In genomic region chr10:116895108-116895833, GRCm38 (mm10) we compare ENCODE assay signal across 19 mouse cellular contexts. TPM values are rescaled to one million over a fixed set of nuclear protein-coding genes. Genes with fewer than 3 reads are reported as not detected.
DNase-seq lines count a peak whose midpoint lies in the region; ATAC-seq lines count a peak whose summit lies in the region.
"Had no signal": no experiment of that assay in that cellular context is flagged by ENCODE, and none has a peak within 500 bp of the region (broad histone marks: within the 10 kb centered on the region; RNA-seq: fewer than 3 reads in every experiment).

No protein-coding gene starts in this region.

- H3K4me1 ChIP-seq in intestine, embryonic 15.5 days (replicated peaks) = no peaks in the 10 kb centered on the region
- 0 out of 2 replicates have a peak, but pooled peaks cover 7% of the 10 kb centered on the region for H3K4me1 ChIP-seq in limb, embryonic 15.5 days
- H3K4me1 ChIP-seq: heart, embryonic 12.5 days; hindbrain, embryonic 12.5 days had no signal

- H3K36me3 ChIP-seq in intestine, embryonic 15.5 days = no peaks in the 10 kb centered on the region
- no peaks in the 10 kb centered on the region for H3K36me3 ChIP-seq in limb, embryonic 15.5 days
- H3K36me3 ChIP-seq: heart, embryonic 12.5 days; hindbrain, embryonic 12.5 days; liver, embryonic 12.5 days had no signal

- WGBS in intestine, embryonic 15.5 days = 90% methylated on average over 12 of the region's 12 CpGs
- 67% methylated on average over 12 of the region's 12 CpGs for WGBS in limb, embryonic 15.5 days

- H3K27ac ChIP-seq in intestine, embryonic 15.5 days = no peak overlapping the region
- no peak overlapping the region for H3K27ac ChIP-seq in limb, embryonic 15.5 days
- H3K27ac ChIP-seq: hindbrain, embryonic 12.5 days; liver, embryonic 12.5 days had no signal

- DNase-seq in cerebellum, adult 18-20 months = peak; percentile 16 to 22
- DNase-seq in cerebellum, adult 8-10 months = no peak
- DNase-seq in NIH3T3 (ENCODE audit: low read depth) = peak; percentile 27
- no peak for DNase-seq in thymus, postnatal 10 days (ENCODE audit: low spot score in 2 of 2)
- DNase-seq in T-cell, adult 2 months (ENCODE audit: low spot score) = no peak
- DNase-seq: adrenal gland, postnatal 36 days; forebrain, postnatal 0 days; heart, postnatal 14 days; lung, adult 2 months; retina, postnatal 1 day; right cerebral cortex, postnatal 4 days; thymus, postnatal 25 days had no signal

- H3K27me3 ChIP-seq in intestine, embryonic 15.5 days (replicated peaks) = no peaks in the 10 kb centered on the region
- H3K27me3 ChIP-seq in limb, embryonic 15.5 days = no peaks in the 10 kb centered on the region
- H3K27me3 ChIP-seq: heart, embryonic 12.5 days; hindbrain, embryonic 12.5 days; liver, embryonic 12.5 days had no signal

- no peak for ATAC-seq in intestine, embryonic 15.5 days
- ATAC-seq in limb, embryonic 15.5 days (ENCODE audit: insufficient number of reproducible peaks, low FRiP score, low TSS enrichment, low read depth) = peak; percentile 58; the same call in 1 of the 2 replicates
- no peak for ATAC-seq in monocyte, adult 5-6 weeks (replicated peaks; ENCODE audit: insufficient number of reproducible peaks, low FRiP score, low TSS enrichment, poor library complexity, severe bottlenecking)
- ATAC-seq: forebrain, postnatal 0 days; liver, embryonic 12.5 days had no signal

- H3K9ac ChIP-seq in intestine, embryonic 15.5 days = no peak overlapping the region
- no peak overlapping the region for H3K9ac ChIP-seq in limb, embryonic 15.5 days
- H3K9ac ChIP-seq: forebrain, postnatal 0 days; heart, embryonic 12.5 days; hindbrain, embryonic 12.5 days; liver, embryonic 12.5 days had no signal

- 0 out of 2 replicates have a peak overlapping the region, but pooled peaks have one; percentile 33 for H3K4me2 ChIP-seq in intestine, embryonic 15.5 days (replicated peaks)
- H3K4me2 ChIP-seq in limb, embryonic 15.5 days = no peak overlapping the region
- H3K4me2 ChIP-seq: heart, embryonic 12.5 days; hindbrain, embryonic 12.5 days; liver, embryonic 12.5 days had no signal

- H3K9me3 ChIP-seq in intestine, embryonic 15.5 days = no peaks in the 10 kb centered on the region
- no peaks in the 10 kb centered on the region for H3K9me3 ChIP-seq in limb, embryonic 15.5 days
- H3K9me3 ChIP-seq: heart, embryonic 12.5 days; hindbrain, embryonic 12.5 days; liver, embryonic 12.5 days had no signal

- no peak overlapping the region for H3K4me3 ChIP-seq in intestine, embryonic 15.5 days (replicated peaks)
- H3K4me3 ChIP-seq in limb, embryonic 15.5 days = no peak overlapping the region
- H3K4me3 ChIP-seq: heart, embryonic 12.5 days; hindbrain, embryonic 12.5 days; liver, embryonic 12.5 days had no signal

RNA-seq across cellular contexts. Expression of gene Myrfl, which starts 1.4 kb away (rescaled TPM):
- 7.9 and 8.2 TPM in 2 replicates for polyA plus RNA-seq in intestine, embryonic 15.5 days (2015; fragmentation: Nextera tagmentation; extraction: Ambion mirVana)
- polyA plus RNA-seq in limb, embryonic 15.5 days (2015; fragmentation: Nextera tagmentation; extraction: Ambion mirVana) = 0.17 and 0.19 TPM in 2 replicates
- total RNA-seq in monocyte, adult 5-6 weeks (2017) = not detected in 3 replicates
- total RNA-seq: forebrain, postnatal 0 days; megakaryocyte-erythroid progenitor cell, adult 5-6 weeks had no signal
- polyA plus RNA-seq: forebrain, postnatal 0 days; lung, adult 2 months had no signal

RNA-seq across cellular contexts. Expression of gene Rab3ip, which starts 55.3 kb away (rescaled TPM):
- polyA plus RNA-seq in intestine, embryonic 15.5 days (2015; fragmentation: Nextera tagmentation; extraction: Ambion mirVana) = 33.1 and 34.3 TPM in 2 replicates
- polyA plus RNA-seq in limb, embryonic 15.5 days (2015; fragmentation: Nextera tagmentation; extraction: Ambion mirVana) = 25.0 and 29.2 TPM in 2 replicates
- total RNA-seq in monocyte, adult 5-6 weeks (2017) = 16.6 to 20.8 TPM (median 18.0 TPM) in 3 replicates

Comparison
In these comparisons a context has a peak if more than half of its experiments do, and no peak if none do; other contexts are left out.
1. DNase-seq: peak in cerebellum, adult 18-20 months (2 of 2) and NIH3T3 (single experiment); none in cerebellum, adult 8-10 months (single experiment), thymus, postnatal 10 days (0 of 2) and T-cell, adult 2 months (single experiment).